Comparison of ENCODE assay signal across 9 mouse cellular contexts in genomic region chr10:59636751-59637533, GRCm38 (mm10). TPM values are rescaled to one million over a fixed set of nuclear protein-coding genes. Genes with fewer than 3 reads are reported as not detected.
DNase-seq lines count a peak whose midpoint lies in the region; ATAC-seq and TF ChIP-seq lines count a peak whose summit lies in the region.
"Had no signal": no experiment of that assay in that cellular context is flagged by ENCODE, and none has a peak within 500 bp of the region (broad histone marks: within the 10 kb centered on the region; RNA-seq: fewer than 3 reads in every experiment).

No protein-coding gene starts in this region.

- peak overlapping the region; percentile 69 for H3K4me3 ChIP-seq in spleen, adult 2 months (ENCODE audit: extremely low read depth, insufficient read depth, insufficient read length)
- no peak overlapping the region for H3K4me3 ChIP-seq in limb, embryonic 11.5 days (ENCODE audit: low read depth, low read length)
- peak overlapping the region; percentile 35 for H3K4me3 ChIP-seq in stomach, embryonic 16.5 days (replicated peaks; ENCODE audit: low read length)
- no peak overlapping the region for H3K4me3 ChIP-seq in forebrain, embryonic 14.5 days (ENCODE audit: low read depth, low read length)
- H3K4me3 ChIP-seq in forebrain, embryonic 15.5 days, result no peak overlapping the region

- peak; percentile 19 for DNase-seq in embryo, embryonic 10.5 days (ENCODE audit: low spot score)
- DNase-seq in embryo, embryonic 11 days, result no peak
- DNase-seq in spleen, adult 2 months (ENCODE audit: low read depth in 1 of 2, low spot score in 2 of 2), result no peak
- no peak for DNase-seq in spleen, postnatal 10 days (ENCODE audit: low spot score in 2 of 2)
- no peak for DNase-seq in limb, embryonic 11.5 days (ENCODE audit: low spot score)
- DNase-seq in forebrain, embryonic 14.5 days (ENCODE audit: low spot score), result no peak
- DNase-seq: cerebellum, adult 9-11 months had no signal

- H3K27me3 ChIP-seq in spleen, adult 2 months (ENCODE audit: control insufficient read depth, insufficient read depth, low read length), result no peaks in the 10 kb centered on the region
- no peaks in the 10 kb centered on the region for H3K27me3 ChIP-seq in limb, embryonic 11.5 days (ENCODE audit: control insufficient read depth, insufficient read depth, low read length)
- no peaks in the 10 kb centered on the region for H3K27me3 ChIP-seq in stomach, embryonic 16.5 days (ENCODE audit: control insufficient read depth, insufficient read depth, low read length)
- no peaks in the 10 kb centered on the region for H3K27me3 ChIP-seq in forebrain, embryonic 14.5 days (replicated peaks; ENCODE audit: control insufficient read depth, insufficient read depth, low read length)
- no peaks in the 10 kb centered on the region for H3K27me3 ChIP-seq in forebrain, embryonic 15.5 days

- no peak overlapping the region for H3K9ac ChIP-seq in limb, embryonic 11.5 days (ENCODE audit: low read length)
- H3K9ac ChIP-seq in stomach, embryonic 16.5 days (ENCODE audit: low read length), result peak overlapping the region; percentile 36; the same call in 1 of the 2 replicates
- H3K9ac ChIP-seq in forebrain, embryonic 14.5 days (ENCODE audit: low read length), result no peak overlapping the region
- no peak overlapping the region for H3K9ac ChIP-seq in forebrain, embryonic 15.5 days (replicated peaks)

- no peaks in the 10 kb centered on the region for H3K36me3 ChIP-seq in spleen, adult 2 months (ENCODE audit: control insufficient read depth, insufficient read depth, low read length)
- H3K36me3 ChIP-seq in limb, embryonic 11.5 days (ENCODE audit: control insufficient read depth, insufficient read depth, low read length), result no peaks in the 10 kb centered on the region
- H3K36me3 ChIP-seq in stomach, embryonic 16.5 days (ENCODE audit: control insufficient read depth, insufficient read depth, low read length), result no peaks in the 10 kb centered on the region
- H3K36me3 ChIP-seq in forebrain, embryonic 14.5 days (ENCODE audit: control insufficient read depth, insufficient read depth, low read length), result no peaks in the 10 kb centered on the region
- no peaks in the 10 kb centered on the region for H3K36me3 ChIP-seq in forebrain, embryonic 15.5 days

- peaks cover 2% of the 10 kb centered on the region; the same call in 1 of the 2 replicates for H3K4me1 ChIP-seq in spleen, adult 2 months (ENCODE audit: control insufficient read depth, insufficient read depth, insufficient read length)
- no peaks in the 10 kb centered on the region for H3K4me1 ChIP-seq in limb, embryonic 11.5 days (ENCODE audit: control insufficient read depth, insufficient read depth, low read length)
- H3K4me1 ChIP-seq in stomach, embryonic 16.5 days (ENCODE audit: control insufficient read depth, insufficient read depth, low read length), result no peaks in the 10 kb centered on the region; the same call in 1 of the 2 replicates
- no peaks in the 10 kb centered on the region for H3K4me1 ChIP-seq in forebrain, embryonic 14.5 days (ENCODE audit: control insufficient read depth, insufficient read depth, low read length)
- H3K4me1 ChIP-seq in forebrain, embryonic 15.5 days, result no peaks in the 10 kb centered on the region

- no peaks in the 10 kb centered on the region for H3K9me3 ChIP-seq in limb, embryonic 11.5 days (ENCODE audit: control insufficient read depth, low read length)
- no peaks in the 10 kb centered on the region for H3K9me3 ChIP-seq in stomach, embryonic 16.5 days (replicated peaks; ENCODE audit: control insufficient read depth, low read length)
- 0 out of 2 replicates have a peak, but pooled peaks cover 3% of the 10 kb centered on the region for H3K9me3 ChIP-seq in forebrain, embryonic 14.5 days (replicated peaks; ENCODE audit: control insufficient read depth, low read length)
- H3K9me3 ChIP-seq in forebrain, embryonic 15.5 days, result no peaks in the 10 kb centered on the region

- 52% methylated on average over 16 of the region's 16 CpGs for WGBS in spleen, adult 2 months
- 77% methylated on average over 16 of the region's 16 CpGs for WGBS in limb, embryonic 11.5 days
- WGBS in stomach, embryonic 16.5 days, result 61% methylated on average over 16 of the region's 16 CpGs
- WGBS in forebrain, embryonic 14.5 days, result 82% methylated on average over 16 of the region's 16 CpGs
- WGBS in forebrain, embryonic 15.5 days, result 80% methylated on average over 16 of the region's 16 CpGs

- no peak for TF ChIP-seq CTCF in spleen, adult 2 months (IDR thresholded peaks at IDR 0.05; ENCODE audit: extremely low read depth, insufficient read depth, insufficient read length, insufficient replicate concordance)

- peak; percentile 78; the same call in 1 of the 2 replicates for ATAC-seq in limb, embryonic 11.5 days (ENCODE audit: insufficient number of reproducible peaks, low FRiP score, low TSS enrichment, low read depth)
- peak; percentile 40; the same call in 1 of the 2 replicates for ATAC-seq in stomach, embryonic 16.5 days (ENCODE audit: insufficient read depth, low FRiP score)
- ATAC-seq in forebrain, embryonic 14.5 days, result no peak
- no peak for ATAC-seq in forebrain, embryonic 15.5 days (replicated peaks)

- no peak overlapping the region for H3K4me2 ChIP-seq in limb, embryonic 11.5 days (ENCODE audit: low read depth, severe bottlenecking)
- peak overlapping the region; percentile 39 for H3K4me2 ChIP-seq in stomach, embryonic 16.5 days (ENCODE audit: low read depth, low read length)
- no peak overlapping the region for H3K4me2 ChIP-seq in forebrain, embryonic 14.5 days (ENCODE audit: low read length)
- H3K4me2 ChIP-seq in forebrain, embryonic 15.5 days (replicated peaks), result no peak overlapping the region

- no peak for TF ChIP-seq POLR2A in spleen, adult 2 months (IDR thresholded peaks at IDR 0.05; ENCODE audit: low read depth, low read length)

- peak overlapping the region; percentile 77 for H3K27ac ChIP-seq in spleen, adult 2 months (ENCODE audit: insufficient read depth, low read length)
- peak overlapping the region; percentile 58 for H3K27ac ChIP-seq in limb, embryonic 11.5 days (replicated peaks; ENCODE audit: low read depth, low read length)
- peak overlapping the region; percentile 66; the same call in 1 of the 2 replicates for H3K27ac ChIP-seq in stomach, embryonic 16.5 days (ENCODE audit: low read length)
- no peak overlapping the region for H3K27ac ChIP-seq in forebrain, embryonic 14.5 days (ENCODE audit: low read depth, low read length)
- no peak overlapping the region for H3K27ac ChIP-seq in forebrain, embryonic 15.5 days (replicated peaks)

RNA-seq across cellular contexts. Expression of gene Mcu, which starts 20.4 kb away (rescaled TPM):
- 5.3 and 6.6 TPM in 2 replicates for polyA plus RNA-seq in spleen, adult 2 months (2012; rRNA removed)
- polyA plus RNA-seq in limb, embryonic 11.5 days (2014; fragmentation: Nextera tagmentation; extraction: Ambion mirVana), result 34.0 and 34.8 TPM in 2 replicates
- polyA plus RNA-seq in stomach, embryonic 16.5 days (2015; fragmentation: Nextera tagmentation; extraction: Ambion mirVana), result 60.0 and 64.9 TPM in 2 replicates
- polyA plus RNA-seq in forebrain, embryonic 14.5 days (2014; fragmentation: Nextera tagmentation; extraction: Ambion mirVana), result 19.5 and 23.2 TPM in 2 replicates
- polyA plus RNA-seq in forebrain, embryonic 15.5 days (2015; fragmentation: Nextera tagmentation; extraction: Ambion mirVana), result 22.1 and 22.8 TPM in 2 replicates

RNA-seq across cellular contexts. Expression of gene Gm10322, which starts 21.1 kb away (rescaled TPM):
- not detected in 2 replicates for polyA plus RNA-seq in spleen, adult 2 months (2012; rRNA removed)
- polyA plus RNA-seq in limb, embryonic 11.5 days (2014; fragmentation: Nextera tagmentation; extraction: Ambion mirVana), result not detected in 2 replicates
- not detected in 2 replicates for polyA plus RNA-seq in stomach, embryonic 16.5 days (2015; fragmentation: Nextera tagmentation; extraction: Ambion mirVana)
- polyA plus RNA-seq in forebrain, embryonic 14.5 days (2014; fragmentation: Nextera tagmentation; extraction: Ambion mirVana), result not detected in 2 replicates
- polyA plus RNA-seq in forebrain, embryonic 15.5 days (2015; fragmentation: Nextera tagmentation; extraction: Ambion mirVana), result not detected in 2 replicates

Comparison
In these comparisons a context has a peak if more than half of its experiments do, and no peak if none do; other contexts are left out.
1. H3K27ac ChIP-seq: peak in spleen, adult 2 months (single experiment), limb, embryonic 11.5 days (single experiment) and stomach, embryonic 16.5 days (single experiment); none in forebrain, embryonic 14.5 days (single experiment) and forebrain, embryonic 15.5 days (single experiment).
2. H3K4me3 ChIP-seq: peak in spleen, adult 2 months (single experiment) and stomach, embryonic 16.5 days (single experiment); none in limb, embryonic 11.5 days (single experiment), forebrain, embryonic 14.5 days (single experiment) and forebrain, embryonic 15.5 days (single experiment).
3. ATAC-seq: peak in limb, embryonic 11.5 days (single experiment) and stomach, embryonic 16.5 days (single experiment); none in forebrain, embryonic 14.5 days (single experiment) and forebrain, embryonic 15.5 days (single experiment).